Mouse (Mus musculus) hindbrain, embryonic 15.5 days (tissue): ENCODE measurements around the gene Kcng3. TPM values are rescaled to one million over a fixed set of nuclear protein-coding genes. Genes with fewer than 3 reads are reported as not detected.

Experiments used
- ATAC-seq: fragments of 200-750 bp; cut with Nextera tagmentation; 2 replicates; pipeline ENCODE4 v1.8.0; 2017; ENCODE audit warnings: low read depth, moderate number of reproducible peaks, moderate TSS enrichment; ENCODE audit not compliant: low FRiP score
- H3K27ac ChIP-seq: fragments of 300-500 bp; sonication (generic); replicated peaks from 2 replicates; pipeline ENCODE4 v1.5.1; 2015; ENCODE audit warnings: mild to moderate bottlenecking, inconsistent platforms
- H3K27me3 ChIP-seq: fragments of 300-500 bp; sonication (generic); 2 replicates; pipeline ENCODE4 v1.6.1; 2015; ENCODE audit warnings: control low read depth, inconsistent platforms
- H3K36me3 ChIP-seq: fragments of 300-500 bp; sonication (generic); 2 replicates; pipeline ENCODE4 v1.6.1; 2015; ENCODE audit warnings: control low read depth, inconsistent platforms
- H3K4me1 ChIP-seq: fragments of 300-500 bp; sonication (generic); replicated peaks from 2 replicates; pipeline ENCODE4 v1.6.1; 2015; ENCODE audit warnings: control low read depth, inconsistent platforms
- H3K4me2 ChIP-seq: fragments of 300-500 bp; sonication (generic); 2 replicates; pipeline ENCODE4 v1.6.1; 2015; ENCODE audit warnings: moderate library complexity, mild to moderate bottlenecking, inconsistent platforms
- H3K4me3 ChIP-seq: fragments of 300-500 bp; sonication (generic); 2 replicates; pipeline ENCODE4 v1.5.1; 2015; ENCODE audit warnings: mild to moderate bottlenecking, inconsistent platforms
- H3K9ac ChIP-seq: fragments of 300-500 bp; sonication (generic); 2 replicates; pipeline ENCODE4 v1.6.1; 2015; ENCODE audit warnings: inconsistent platforms
- H3K9me3 ChIP-seq: fragments of 300-500 bp; sonication (generic); 2 replicates; pipeline ENCODE4 v1.6.1; 2016; ENCODE audit warnings: control low read depth, inconsistent platforms
- WGBS: fragments of 180-500 bp; shearing (Covaris S2); methylation state at CpG from one replicate; pipeline ENCODE4 v1.1.7; 2015; 5-methylcytosine and 5-hydroxymethylcytosine counted together
- polyA plus RNA-seq: library from polyadenylated mRNA; unstranded; fragments of >200 nt; fragmentation: Nextera tagmentation; extraction: Ambion mirVana; gene quantifications from 2 replicates; pipeline ENCODE4 v1.2.1, GENCODE M21; 2015

Gene Kcng3
- 0.04 and 0.14 TPM in 2 replicates for polyA plus RNA-seq

- Histone ChIP-seq H3K9ac (peak within 1 kb of the TSS; percentile 19), H3K27ac (peak within 1 kb of the TSS; percentile 43; the same call in 1 of the 2 replicates), H3K27me3 (peaks cover 53% of the 10 kb centered on the region), H3K36me3 (no peaks in the 10 kb centered on the region), H3K4me3 (peak within 1 kb of the TSS; percentile 57), H3K4me1 (peaks cover 32% of the 10 kb centered on the region), H3K4me2 (peak within 1 kb of the TSS; percentile 88), H3K9me3 (no peaks in the 10 kb centered on the region)
- under 1% methylated on average over 80 of the region's 86 CpGs for WGBS
- ATAC-seq = peak; percentile 46; the same call in 1 of the 2 replicates
These were observed at the start of gene Kcng3 for GRCm38 (mm10) chr17:83631783-83632652. Gene Kcng3, minus strand, starts transcription at chr17:83631895.

DNA sequence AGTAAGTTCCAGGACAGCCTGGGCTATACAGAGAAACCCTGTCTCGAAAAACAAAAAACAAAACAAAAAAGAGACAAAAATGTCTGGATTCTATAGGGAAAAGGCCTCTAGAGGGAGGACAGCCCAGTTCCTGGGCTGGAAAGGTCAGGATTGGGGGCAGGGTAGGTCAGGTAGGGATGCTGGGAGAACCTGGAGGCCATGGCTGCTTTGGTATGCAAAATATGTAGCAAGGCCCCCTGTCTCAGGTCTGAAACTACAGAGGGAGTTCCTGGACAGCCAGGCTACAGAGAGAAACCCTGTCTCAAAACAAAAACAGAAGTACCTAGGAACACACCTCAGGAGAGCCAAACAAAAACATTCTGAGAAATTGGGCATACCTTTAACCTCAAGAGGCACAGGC, 45.7 kb upstream of the Kcng3 start:
- Histone ChIP-seq H3K27ac (no peak overlapping the region), H3K4me3 (no peak overlapping the region), H3K27me3 (no peaks in the 10 kb centered on the region), H3K4me2 (no peak overlapping the region), H3K36me3 (no peaks in the 10 kb centered on the region), H3K9ac (no peak overlapping the region), H3K9me3 (no peaks in the 10 kb centered on the region), H3K4me1 (no peaks in the 10 kb centered on the region)
- no peak for ATAC-seq
- WGBS = 79% methylated on average over 1 of the region's 1 CpGs

GRCm38 (mm10) chr17:83672685-83673084, 41.0 kb upstream of the Kcng3 start:
- Histone ChIP-seq H3K4me3 (no peak overlapping the region), H3K4me2 (no peak overlapping the region), H3K27ac (no peak overlapping the region), H3K36me3 (no peaks in the 10 kb centered on the region), H3K4me1 (no peaks in the 10 kb centered on the region), H3K9ac (no peak overlapping the region), H3K27me3 (no peaks in the 10 kb centered on the region), H3K9me3 (no peaks in the 10 kb centered on the region)
- 89% methylated on average over 4 of the region's 4 CpGs for WGBS
- no peak for ATAC-seq

DNA sequence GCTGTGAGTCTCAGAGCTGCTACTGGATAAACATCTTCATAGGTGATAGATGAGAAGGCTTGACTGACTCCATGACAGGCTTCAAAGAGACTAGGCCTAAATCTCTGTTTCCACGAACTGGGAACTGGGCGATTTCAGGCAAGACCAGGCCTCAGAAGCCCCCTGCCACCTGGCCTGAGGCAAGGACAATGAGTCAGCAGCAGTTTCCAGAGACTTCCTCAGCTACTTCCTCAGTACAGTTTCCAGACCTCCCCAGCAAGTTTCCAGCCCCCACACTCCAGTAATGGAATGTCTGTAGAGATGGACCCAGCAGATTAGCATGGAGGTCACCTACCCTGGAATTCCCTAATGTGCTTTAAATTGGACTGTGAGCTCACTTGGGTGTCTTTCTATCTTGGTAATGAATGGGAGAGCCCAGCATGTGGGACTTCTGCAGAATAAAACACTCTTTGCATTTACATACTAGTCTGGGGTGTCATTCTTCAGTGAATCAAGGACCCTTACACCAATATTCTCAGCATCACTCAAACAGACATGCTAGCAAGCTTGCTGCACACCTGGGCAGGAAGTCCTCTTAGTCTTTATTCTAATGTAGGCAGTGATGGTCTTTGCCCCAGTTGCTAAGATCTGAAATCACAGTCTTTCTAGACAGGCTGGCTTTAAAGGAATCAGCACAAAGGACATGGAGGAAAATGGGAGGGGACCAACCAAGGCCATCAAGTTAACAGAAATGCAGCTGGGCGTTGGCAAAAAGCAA, 36.4 kb upstream of the Kcng3 start:
- H3K27me3 ChIP-seq = no peaks in the 10 kb centered on the region
- H3K27ac ChIP-seq = no peak overlapping the region
- no peak overlapping the region for H3K4me2 ChIP-seq
- no peaks in the 10 kb centered on the region for H3K9me3 ChIP-seq
- ATAC-seq = no peak
- WGBS = 89% methylated on average over 3 of the region's 3 CpGs
- no peaks in the 10 kb centered on the region for H3K4me1 ChIP-seq
- H3K9ac ChIP-seq = no peak overlapping the region
- H3K36me3 ChIP-seq = no peaks in the 10 kb centered on the region
- no peak overlapping the region for H3K4me3 ChIP-seq

- Histone ChIP-seq H3K36me3 (no peaks in the 10 kb centered on the region), H3K9ac (no peak overlapping the region), H3K9me3 (no peaks in the 10 kb centered on the region), H3K4me3 (no peak overlapping the region), H3K27me3 (no peaks in the 10 kb centered on the region), H3K27ac (no peak overlapping the region), H3K4me1 (no peaks in the 10 kb centered on the region), H3K4me2 (no peak overlapping the region)
- WGBS = 81% methylated on average over 13 of the region's 13 CpGs
- ATAC-seq = no peak
These were observed 35.0 kb upstream of the Kcng3 start for GRCm38 (mm10) chr17:83666597-83667287.

DNA sequence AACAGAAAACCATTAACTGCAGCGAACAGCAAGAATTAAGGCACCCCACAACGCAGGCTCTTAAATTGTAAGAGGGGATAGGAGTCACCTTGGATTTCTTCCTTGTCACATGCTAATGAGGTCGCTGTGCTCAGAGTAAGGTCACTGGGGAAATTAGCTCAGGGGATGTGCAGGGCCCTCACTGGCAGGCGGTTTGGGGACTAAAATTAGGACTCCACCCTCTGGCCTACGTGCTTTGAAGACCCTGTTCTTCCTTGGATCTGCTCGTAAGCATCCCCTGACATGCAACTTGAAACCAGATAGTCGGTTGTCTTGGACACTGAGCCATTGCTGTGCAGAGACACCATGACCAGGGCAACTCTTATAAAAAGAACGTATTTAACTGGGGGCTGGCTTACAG, 33.1 kb upstream of the Kcng3 start:
- Histone ChIP-seq H3K9me3 (no peaks in the 10 kb centered on the region), H3K4me1 (no peaks in the 10 kb centered on the region), H3K27ac (no peak overlapping the region), H3K36me3 (no peaks in the 10 kb centered on the region), H3K27me3 (no peaks in the 10 kb centered on the region), H3K9ac (no peak overlapping the region), H3K4me2 (no peak overlapping the region), H3K4me3 (no peak overlapping the region)
- no peak for ATAC-seq
- WGBS = 44% methylated on average over 8 of the region's 8 CpGs

GRCm38 (mm10) chr17:83658943-83659342, 27.2 kb upstream of the Kcng3 start:
- H3K27me3 ChIP-seq = no peaks in the 10 kb centered on the region
- 68% methylated on average over 1 of the region's 1 CpGs for WGBS
- no peak for ATAC-seq

DNA sequence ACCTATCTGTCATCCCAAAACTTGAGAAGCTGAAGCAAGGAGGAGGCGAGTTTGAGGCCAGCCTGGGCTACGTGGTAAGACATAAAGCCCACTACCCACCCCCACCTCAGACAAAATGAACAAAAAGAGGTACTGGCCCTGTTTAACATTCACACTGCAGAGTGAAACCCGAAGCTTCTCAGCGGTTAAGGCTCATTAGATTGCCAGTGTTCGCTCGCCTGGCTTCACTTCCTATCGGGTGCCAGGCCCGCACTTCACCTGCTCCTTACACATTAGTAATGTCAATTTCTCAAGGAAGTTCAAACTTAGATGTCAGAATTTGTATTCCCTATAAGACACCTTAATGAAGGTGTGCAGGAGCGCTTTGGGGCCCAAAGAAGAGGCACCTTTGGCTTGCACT, 25.7 kb upstream of the Kcng3 start:
- Histone ChIP-seq H3K4me3 (no peak overlapping the region), H3K9ac (no peak overlapping the region), H3K4me1 (no peaks in the 10 kb centered on the region), H3K27ac (no peak overlapping the region), H3K36me3 (no peaks in the 10 kb centered on the region), H3K9me3 (no peaks in the 10 kb centered on the region), H3K27me3 (no peaks in the 10 kb centered on the region), H3K4me2 (no peak overlapping the region)
- 71% methylated on average over 9 of the region's 9 CpGs for WGBS
- no peak for ATAC-seq

More at GRCm38 (mm10) chr17:83658943-83659342, 27.2 kb upstream of the Kcng3 start:
- Histone ChIP-seq H3K4me2 (no peak overlapping the region), H3K27ac (no peak overlapping the region), H3K4me3 (no peak overlapping the region), H3K9ac (no peak overlapping the region), H3K9me3 (no peaks in the 10 kb centered on the region), H3K36me3 (no peaks in the 10 kb centered on the region), H3K4me1 (no peaks in the 10 kb centered on the region)

DNA sequence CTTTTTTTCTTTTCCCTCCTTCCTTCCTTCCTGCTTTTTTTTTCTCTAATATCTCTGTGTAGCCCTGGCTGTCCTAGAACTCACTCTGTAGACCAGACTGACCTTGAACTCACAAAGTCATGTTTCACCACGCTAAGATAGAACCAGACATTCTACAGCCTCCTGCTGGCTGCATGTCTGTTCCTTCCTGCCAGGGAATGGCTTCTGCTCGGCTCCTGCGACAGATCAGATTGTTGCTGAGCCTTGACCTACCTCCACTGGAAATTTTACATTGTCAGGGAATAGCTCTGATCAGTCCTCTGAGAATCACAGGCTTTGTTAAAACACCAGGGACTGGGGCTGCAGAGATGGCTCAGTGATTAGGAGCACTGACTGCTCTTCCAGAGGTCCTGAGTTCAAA, 24.0 kb upstream of the Kcng3 start:
- H3K27me3 ChIP-seq = no peaks in the 10 kb centered on the region
- H3K4me2 ChIP-seq = no peak overlapping the region
- 81% methylated on average over 3 of the region's 3 CpGs for WGBS
- H3K9me3 ChIP-seq = no peaks in the 10 kb centered on the region
- H3K4me1 ChIP-seq = no peaks in the 10 kb centered on the region
- no peaks in the 10 kb centered on the region for H3K36me3 ChIP-seq
- H3K9ac ChIP-seq = no peak overlapping the region
- ATAC-seq = no peak
- no peak overlapping the region for H3K4me3 ChIP-seq
- H3K27ac ChIP-seq = no peak overlapping the region

DNA sequence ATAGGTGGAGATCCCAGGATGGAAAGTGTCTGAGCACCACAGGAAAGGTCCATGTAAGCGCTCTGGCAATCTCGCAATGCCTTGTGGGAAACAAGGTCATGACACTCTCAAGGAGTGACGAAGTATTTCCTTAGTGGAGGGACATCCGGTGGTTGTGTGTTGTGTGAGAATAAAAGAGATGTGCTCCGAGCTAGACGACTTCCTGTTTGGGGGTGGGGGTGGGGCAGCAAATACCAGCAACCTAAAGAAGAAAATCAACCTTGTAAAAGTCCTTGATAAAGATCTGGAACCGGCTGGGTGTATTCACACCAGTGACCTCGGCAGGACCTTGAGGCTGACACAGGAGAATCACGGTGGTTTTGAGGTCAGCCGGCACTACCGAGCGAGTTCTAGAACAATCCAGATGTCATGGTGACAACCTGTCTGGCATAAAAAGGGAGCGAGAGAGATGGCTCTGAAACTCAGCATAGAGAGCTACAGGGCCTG, 23.0 kb upstream of the Kcng3 start:
- no peak overlapping the region for H3K9ac ChIP-seq
- no peak overlapping the region for H3K4me3 ChIP-seq
- no peaks in the 10 kb centered on the region for H3K4me1 ChIP-seq
- 82% methylated on average over 13 of the region's 13 CpGs for WGBS
- no peak for ATAC-seq
- H3K27me3 ChIP-seq = no peaks in the 10 kb centered on the region
- H3K36me3 ChIP-seq = no peaks in the 10 kb centered on the region
- H3K9me3 ChIP-seq = no peaks in the 10 kb centered on the region
- H3K4me2 ChIP-seq = no peak overlapping the region
- no peak overlapping the region for H3K27ac ChIP-seq

- Histone ChIP-seq H3K27ac (no peak overlapping the region), H3K4me1 (no peaks in the 10 kb centered on the region), H3K9me3 (no peaks in the 10 kb centered on the region), H3K4me2 (no peak overlapping the region), H3K9ac (no peak overlapping the region), H3K4me3 (no peak overlapping the region), H3K36me3 (no peaks in the 10 kb centered on the region), H3K27me3 (no peaks in the 10 kb centered on the region)
- WGBS = 94% methylated on average over 3 of the region's 3 CpGs
- no peak for ATAC-seq
These were observed 21.9 kb upstream of the Kcng3 start for GRCm38 (mm10) chr17:83653635-83654034.
